Mouse (Mus musculus) testis, adult 2 months (tissue): ENCODE results near the gene Axdnd1. TPM values are rescaled to one million over a fixed set of nuclear protein-coding genes. Genes with fewer than 3 reads are reported as not detected.
A peak's percentile ranks its signal among the peaks of the same experiment; 100 is the strongest.

ENCODE experiments used
- H3K27ac ChIP-seq: fragments of 200-500 bp; 2 replicates; pipeline ENCODE4 v1.5.1; 2012; ENCODE audit warnings: low read depth, low read length; ENCODE audit not compliant: control insufficient read depth, insufficient read depth
- H3K27me3 ChIP-seq: fragments of 200-500 bp; 2 replicates; pipeline ENCODE4 v1.6.1; 2012; ENCODE audit warnings: mild to moderate bottlenecking, low read length, moderate library complexity; ENCODE audit not compliant: control insufficient read depth, insufficient read depth
- H3K36me3 ChIP-seq: fragments of 200-500 bp; 2 replicates; pipeline ENCODE4 v1.6.1; 2012; ENCODE audit warnings: mild to moderate bottlenecking, low read length; ENCODE audit not compliant: control insufficient read depth, insufficient read depth
- H3K4me1 ChIP-seq: fragments of 200-500 bp; 2 replicates; pipeline ENCODE4 v1.6.1; 2012; ENCODE audit warnings: low read length; ENCODE audit not compliant: control insufficient read depth, insufficient read depth
- H3K4me3 ChIP-seq: fragments of 200-500 bp; 2 replicates; pipeline ENCODE4 v1.5.1; 2012; ENCODE audit warnings: low read depth, mild to moderate bottlenecking, low read length, moderate library complexity, mixed read lengths; ENCODE audit not compliant: control insufficient read depth
- CTCF ChIP-seq: fragments of 200-500 bp; IDR thresholded peaks from 2 replicates; pipeline ENCODE4 v1.5.1; 2012; ENCODE audit warnings: low read depth, mild to moderate bottlenecking, inconsistent platforms, low read length, moderate library complexity; ENCODE audit not compliant: control insufficient read depth, insufficient read depth, insufficient replicate concordance
- POLR2A ChIP-seq: fragments of 200-500 bp; IDR thresholded peaks from 2 replicates; pipeline ENCODE4 v1.6.1; 2012; ENCODE audit warnings: low read depth, mild to moderate bottlenecking, inconsistent platforms, low read length, moderate library complexity; ENCODE audit not compliant: control insufficient read depth
- polyA plus RNA-seq: library from polyadenylated mRNA; depleted of rRNA; stranded (reverse); fragments of >200 nt; gene quantifications from 2 replicates; pipeline ENCODE4 v1.2.3, GENCODE M21; 2012

The Axdnd1 gene
- polyA plus RNA-seq, 1 experiment, result 198 TPM

DNA sequence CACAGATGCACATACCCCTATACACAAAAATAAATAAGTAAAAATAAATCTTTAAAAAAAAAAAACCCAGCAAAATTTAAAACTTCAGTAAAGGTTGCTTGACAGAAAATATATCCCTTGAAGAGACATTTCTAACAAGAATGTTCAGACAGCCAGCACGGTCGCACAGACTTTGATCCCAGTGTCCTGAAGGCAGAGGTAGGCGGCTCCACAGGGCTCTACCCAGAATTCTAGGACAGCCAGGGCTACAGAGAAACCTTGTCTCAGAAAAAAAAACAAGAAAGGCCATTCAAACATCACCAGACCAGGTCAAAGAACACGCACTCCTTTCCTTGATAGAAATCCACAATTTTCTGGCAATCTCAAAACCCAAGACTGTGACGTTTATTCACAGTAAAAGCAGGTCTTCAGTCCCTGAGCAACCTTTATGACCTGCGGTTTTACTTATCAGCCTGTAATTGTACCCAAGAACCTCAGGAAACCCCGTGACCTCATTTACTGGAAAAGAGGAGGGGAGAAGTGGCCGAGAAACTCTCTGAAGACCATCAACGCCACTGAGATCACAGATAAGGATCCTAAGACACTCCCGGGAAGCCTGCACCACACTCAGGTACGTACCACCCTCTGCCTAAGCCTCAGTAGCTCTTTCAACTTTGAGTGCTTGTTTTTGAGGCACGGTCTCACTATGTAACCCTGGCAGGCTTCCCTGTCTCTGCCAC, 41.5 kb upstream of the Axdnd1 start:
- Histone ChIP-seq H3K4me1 (peaks cover 5% of the 10 kb centered on the region; the same call in 1 of the 2 replicates), H3K4me3 (no peak overlapping the region), H3K27me3 (no peaks in the 10 kb centered on the region), H3K27ac (peak overlapping the region; percentile 36; the same call in 1 of the 2 replicates), H3K36me3 (no peaks in the 10 kb centered on the region; the same call in 1 of the 2 replicates)
- TF ChIP-seq POLR2A, result no peak
- TF ChIP-seq CTCF, result no peak

- TF ChIP-seq CTCF (no peak), POLR2A (no peak)
- Histone ChIP-seq H3K4me1 (peaks cover 5% of the 10 kb centered on the region; the same call in 1 of the 2 replicates), H3K27ac (0 out of 2 replicates have a peak overlapping the region, but pooled peaks have one; percentile 42), H3K36me3 (no peaks in the 10 kb centered on the region), H3K4me3 (no peak overlapping the region), H3K27me3 (no peaks in the 10 kb centered on the region)
Observed at GRCm38 (mm10) chr1:156461036-156461435, 40.1 kb upstream of the Axdnd1 start.

DNA sequence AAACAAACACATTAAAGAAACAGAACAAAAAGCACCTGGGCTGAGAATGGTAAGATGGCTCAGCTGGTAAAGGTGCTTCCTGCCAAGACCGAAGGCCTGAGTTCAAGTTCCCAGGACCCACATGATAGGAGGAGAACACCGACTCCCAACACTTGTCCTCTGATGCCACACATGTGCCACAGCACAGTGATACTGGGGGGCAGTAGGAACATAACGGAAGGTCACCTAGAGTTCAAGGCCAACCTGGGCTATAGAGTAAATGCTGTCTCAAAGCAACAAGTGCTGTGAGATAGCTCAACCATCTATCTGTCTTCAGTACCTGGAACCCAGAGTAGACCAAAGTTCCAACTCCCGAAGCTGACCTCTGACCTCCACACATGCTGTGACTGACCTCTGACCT, 39.3 kb upstream of the Axdnd1 start:
- H3K27ac ChIP-seq, result peak overlapping the region; percentile 53
- no peaks in the 10 kb centered on the region for H3K27me3 ChIP-seq
- TF ChIP-seq CTCF, result no peak
- no peak for TF ChIP-seq POLR2A
- H3K4me3 ChIP-seq, result no peak overlapping the region
- H3K4me1 ChIP-seq, result peaks cover 5% of the 10 kb centered on the region; the same call in 1 of the 2 replicates
- no peaks in the 10 kb centered on the region for H3K36me3 ChIP-seq

- H3K27me3 ChIP-seq, result no peaks in the 10 kb centered on the region
- no peak overlapping the region; the same call in 1 of the 2 replicates for H3K27ac ChIP-seq
- H3K4me1 ChIP-seq, result peaks cover 5% of the 10 kb centered on the region; the same call in 1 of the 2 replicates
- TF ChIP-seq CTCF, result no peak
- TF ChIP-seq POLR2A, result no peak
- H3K4me3 ChIP-seq, result no peak overlapping the region
- no peaks in the 10 kb centered on the region for H3K36me3 ChIP-seq
Observed at GRCm38 (mm10) chr1:156459690-156460089, 38.7 kb upstream of the Axdnd1 start.

GRCm38 (mm10) chr1:156458391-156459060, 37.6 kb upstream of the Axdnd1 start:
- H3K36me3 ChIP-seq, result no peaks in the 10 kb centered on the region
- no peaks in the 10 kb centered on the region for H3K27me3 ChIP-seq
- no peak overlapping the region for H3K4me3 ChIP-seq
- peaks cover 5% of the 10 kb centered on the region; the same call in 1 of the 2 replicates for H3K4me1 ChIP-seq
- peak overlapping the region; percentile 36 for H3K27ac ChIP-seq
- TF ChIP-seq POLR2A (no peak), CTCF (no peak)

DNA sequence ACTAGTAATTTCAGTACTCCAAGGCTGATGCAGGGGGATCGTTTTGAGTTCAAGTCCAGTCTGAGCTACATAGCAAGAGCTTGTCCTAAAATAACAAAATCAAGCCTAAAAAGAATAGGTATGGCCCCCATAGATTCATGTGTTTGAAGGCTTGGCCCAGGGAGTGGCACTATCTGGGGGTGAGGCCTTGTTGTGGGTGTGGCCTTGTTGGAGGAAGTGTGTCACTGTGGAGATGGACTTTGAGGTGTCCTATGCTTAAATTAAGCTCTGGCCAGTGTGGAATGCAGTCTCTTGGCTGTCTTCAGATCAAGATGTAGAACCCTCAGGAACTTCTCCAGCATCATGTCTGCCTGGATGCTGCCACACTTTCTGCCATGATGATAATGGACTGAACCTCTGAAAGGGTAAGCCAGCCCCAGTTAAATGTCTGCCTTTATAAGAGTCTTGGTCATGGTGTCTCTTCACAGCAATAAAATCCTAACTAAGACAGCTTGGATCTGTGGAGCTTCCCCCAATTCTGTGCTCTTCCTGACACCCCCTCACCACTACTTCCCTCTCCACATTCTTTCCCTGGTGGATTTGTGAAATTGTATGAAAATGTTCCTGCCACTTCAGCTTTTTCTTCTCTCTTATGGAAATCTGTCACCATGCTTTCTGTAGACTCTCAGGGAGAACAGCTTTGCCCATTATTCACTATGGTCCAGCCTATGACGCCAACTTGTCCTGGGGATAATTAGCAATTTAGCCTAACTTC, 34.2 kb upstream of the Axdnd1 start:
- Histone ChIP-seq H3K27me3 (no peaks in the 10 kb centered on the region), H3K36me3 (no peaks in the 10 kb centered on the region), H3K4me3 (no peak overlapping the region), H3K4me1 (peaks cover 1% of the 10 kb centered on the region; the same call in 1 of the 2 replicates), H3K27ac (no peak overlapping the region)
- TF ChIP-seq CTCF (no peak), POLR2A (no peak)
